ENCODE assay signal across 8 mouse cellular contexts in genomic region chr2:180025135-180025860, GRCm38 (mm10). TPM values are rescaled to one million over a fixed set of nuclear protein-coding genes. Genes with fewer than 3 reads are reported as not detected.
A peak's percentile ranks its signal among the peaks of the same experiment; 100 is the strongest.
DNase-seq lines count a peak whose midpoint lies in the region; ATAC-seq and TF ChIP-seq lines count a peak whose summit lies in the region.

No protein-coding gene starts in this region.

- DNase-seq in kidney, adult 8-10 months, result peak; percentile 38 to 41
- no peak for DNase-seq in kidney, adult 18-20 months
- DNase-seq in Patski (ENCODE audit: low read depth, low spot score), result no peak
- DNase-seq in embryonic facial prominence, embryonic 10.5 days (ENCODE audit: low spot score), result peak; percentile 54
- peak; percentile 23 for DNase-seq in heart, postnatal 25 days (ENCODE audit: low spot score)
- DNase-seq in midbrain, embryonic 14.5 days, result peak; percentile 61
- peak; percentile 69 for DNase-seq in thymus, adult 2 months

- peak overlapping the region; percentile 95 for H3K4me2 ChIP-seq in limb, embryonic 13.5 days (replicated peaks)
- H3K4me2 ChIP-seq in midbrain, embryonic 14.5 days (ENCODE audit: low read length), result peak overlapping the region; percentile 82

- in situ Hi-C loops in Patski (cut with MboI; ENCODE audit: low pct_unique_long_range_greater_than_20kb), result no loop called here

- peak overlapping the region; percentile 97 for H3K9ac ChIP-seq in limb, embryonic 13.5 days
- peak overlapping the region; percentile 88 for H3K9ac ChIP-seq in midbrain, embryonic 14.5 days (replicated peaks; ENCODE audit: low read length)

- no peak for TF ChIP-seq POLR2A in thymus, adult 2 months (IDR thresholded peaks at IDR 0.05; ENCODE audit: control insufficient read depth, extremely low read depth, insufficient read depth, low read length, poor library complexity)

- no peak for TF ChIP-seq CTCF in Patski (IDR thresholded peaks at IDR 0.05)
- TF ChIP-seq CTCF in thymus, adult 2 months (IDR thresholded peaks at IDR 0.05; ENCODE audit: borderline replicate concordance, control insufficient read depth, extremely low read depth, insufficient read depth, low read length, poor library complexity), result no peak

- peak overlapping the region; percentile 97 for H3K27ac ChIP-seq in embryonic facial prominence, embryonic 10.5 days (replicated peaks)
- peak overlapping the region; percentile 93 for H3K27ac ChIP-seq in limb, embryonic 13.5 days
- H3K27ac ChIP-seq in midbrain, embryonic 14.5 days (replicated peaks; ENCODE audit: low read depth, low read length), result peak overlapping the region; percentile 96
- H3K27ac ChIP-seq in thymus, adult 2 months (ENCODE audit: control insufficient read depth, insufficient read depth, low read length), result peak overlapping the region; percentile 48

- intact Hi-C loops in heart, postnatal 25 days (cut with DNase I), result no loop called here

- POLR2A ChIA-PET in Patski (lab: Charles Lee), result interaction anchor here (0.8 to 1.8 kb wide), 6 partner anchors 10 to 45 kb away, joined by 3 to 11 read pairs (median 4); partner anchors contain the start of genes Psma7 and Ss18l1

- H3K9me3 ChIP-seq in embryonic facial prominence, embryonic 10.5 days, result no peaks in the 10 kb centered on the region
- H3K9me3 ChIP-seq in limb, embryonic 13.5 days, result no peaks in the 10 kb centered on the region
- H3K9me3 ChIP-seq in midbrain, embryonic 14.5 days (ENCODE audit: control insufficient read depth, low read length), result no peaks in the 10 kb centered on the region

- under 1% methylated on average over 84 of the region's 84 CpGs for WGBS in embryonic facial prominence, embryonic 10.5 days
- WGBS in limb, embryonic 13.5 days, result under 1% methylated on average over 74 of the region's 84 CpGs
- under 1% methylated on average over 83 of the region's 84 CpGs for WGBS in midbrain, embryonic 14.5 days
- WGBS in thymus, adult 2 months, result under 1% methylated on average over 82 of the region's 84 CpGs

- H3K27me3 ChIP-seq in Patski, result peaks cover 9% of the 10 kb centered on the region
- peaks cover 31% of the 10 kb centered on the region for H3K27me3 ChIP-seq in embryonic facial prominence, embryonic 10.5 days (replicated peaks; ENCODE audit: low read depth, poor library complexity, severe bottlenecking)
- peaks cover 34% of the 10 kb centered on the region for H3K27me3 ChIP-seq in limb, embryonic 13.5 days
- H3K27me3 ChIP-seq in midbrain, embryonic 14.5 days (ENCODE audit: control insufficient read depth, insufficient read depth, low read length), result peaks cover 19% of the 10 kb centered on the region; the same call in 1 of the 2 replicates
- no peaks in the 10 kb centered on the region for H3K27me3 ChIP-seq in thymus, adult 2 months (ENCODE audit: control insufficient read depth, insufficient read depth, low read length)

- H3K36me3 ChIP-seq in embryonic facial prominence, embryonic 10.5 days (replicated peaks), result peaks cover 41% of the 10 kb centered on the region
- peaks cover 30% of the 10 kb centered on the region for H3K36me3 ChIP-seq in limb, embryonic 13.5 days
- peaks cover 33% of the 10 kb centered on the region for H3K36me3 ChIP-seq in midbrain, embryonic 14.5 days (ENCODE audit: control insufficient read depth, insufficient read depth, low read length)
- H3K36me3 ChIP-seq in thymus, adult 2 months (ENCODE audit: control insufficient read depth, insufficient read depth, low read length), result peaks cover 10% of the 10 kb centered on the region

- peak overlapping the region; percentile 100 for H3K4me3 ChIP-seq in embryonic facial prominence, embryonic 10.5 days
- H3K4me3 ChIP-seq in limb, embryonic 13.5 days, result peak overlapping the region; percentile 96
- peak overlapping the region; percentile 98 for H3K4me3 ChIP-seq in midbrain, embryonic 14.5 days (replicated peaks; ENCODE audit: low read depth, low read length)
- H3K4me3 ChIP-seq in thymus, adult 2 months (ENCODE audit: control insufficient read depth, insufficient read depth, low read length), result peak overlapping the region; percentile 89

- ATAC-seq in Patski, result peak; percentile 22
- no peak; the same call in 1 of the 2 replicates for ATAC-seq in limb, embryonic 13.5 days (ENCODE audit: low FRiP score, low read depth)
- peak; percentile 47 for ATAC-seq in midbrain, embryonic 14.5 days (ENCODE audit: low FRiP score, low TSS enrichment)

- peaks cover 46% of the 10 kb centered on the region for H3K4me1 ChIP-seq in embryonic facial prominence, embryonic 10.5 days
- H3K4me1 ChIP-seq in limb, embryonic 13.5 days, result peaks cover 46% of the 10 kb centered on the region
- H3K4me1 ChIP-seq in midbrain, embryonic 14.5 days (ENCODE audit: control insufficient read depth, insufficient read depth, low read length), result peaks cover 22% of the 10 kb centered on the region
- H3K4me1 ChIP-seq in thymus, adult 2 months (replicated peaks; ENCODE audit: control insufficient read depth, insufficient read depth, low read length), result peaks cover 26% of the 10 kb centered on the region

- CTCF ChIA-PET in Patski (lab: Charles Lee), result interaction anchor here (1.2 to 2.4 kb wide), 5 partner anchors 15 to 112 kb away, joined by 3 to 8 read pairs (median 3); no protein-coding TSS in a partner anchor

RNA-seq across cellular contexts. Expression of gene Lsm14b, which starts 0.5 kb away (rescaled TPM):
- polyA plus RNA-seq in Patski (2021), result 51.1 TPM
- 8.6 and 9.9 TPM in 2 replicates for polyA plus RNA-seq in embryonic facial prominence, embryonic 10.5 days (2016; fragmentation: Nextera tagmentation; extraction: Ambion mirVana)
- total RNA-seq in heart, postnatal 25 days (2021), result 10 to 100 TPM; 59.2 to 63.1 TPM
- polyA plus RNA-seq in limb, embryonic 13.5 days (2015; fragmentation: Nextera tagmentation; extraction: Ambion mirVana), result 11.2 and 11.7 TPM in 2 replicates
- 21.2 and 35.9 TPM in 2 replicates for polyA plus RNA-seq in midbrain, embryonic 14.5 days (2014; fragmentation: Nextera tagmentation; extraction: Ambion mirVana)
- 45.3 and 49.5 TPM in 2 replicates for polyA plus RNA-seq in thymus, adult 2 months (2012; rRNA removed)

RNA-seq across cellular contexts. Expression of gene Psma7, which starts 16.9 kb away (rescaled TPM):
- 316 TPM for polyA plus RNA-seq in Patski (2021)
- polyA plus RNA-seq in embryonic facial prominence, embryonic 10.5 days (2016; fragmentation: Nextera tagmentation; extraction: Ambion mirVana), result 909 and 921 TPM in 2 replicates
- total RNA-seq in heart, postnatal 25 days (2021), result 100 to 1,000 TPM; 155 to 163 TPM
- 612 and 628 TPM in 2 replicates for polyA plus RNA-seq in limb, embryonic 13.5 days (2015; fragmentation: Nextera tagmentation; extraction: Ambion mirVana)
- 579 and 610 TPM in 2 replicates for polyA plus RNA-seq in midbrain, embryonic 14.5 days (2014; fragmentation: Nextera tagmentation; extraction: Ambion mirVana)
- 205 and 250 TPM in 2 replicates for polyA plus RNA-seq in thymus, adult 2 months (2012; rRNA removed)

RNA-seq across cellular contexts. Expression of gene Ss18l1, which starts 17.0 kb away (rescaled TPM):
- 8.1 TPM for polyA plus RNA-seq in Patski (2021)
- 8.3 and 8.6 TPM in 2 replicates for polyA plus RNA-seq in embryonic facial prominence, embryonic 10.5 days (2016; fragmentation: Nextera tagmentation; extraction: Ambion mirVana)
- 1 to 10 TPM; 2.2 to 2.3 TPM for total RNA-seq in heart, postnatal 25 days (2021)
- polyA plus RNA-seq in limb, embryonic 13.5 days (2015; fragmentation: Nextera tagmentation; extraction: Ambion mirVana), result 6.0 and 6.5 TPM in 2 replicates
- polyA plus RNA-seq in midbrain, embryonic 14.5 days (2014; fragmentation: Nextera tagmentation; extraction: Ambion mirVana), result 61.4 and 62.7 TPM in 2 replicates
- polyA plus RNA-seq in thymus, adult 2 months (2012; rRNA removed), result 15.9 and 16.2 TPM in 2 replicates

RNA-seq across cellular contexts. Expression of gene Mtg2, which starts 45.1 kb away (rescaled TPM):
- polyA plus RNA-seq in Patski (2021), result 22.4 TPM
- 31.3 and 33.0 TPM in 2 replicates for polyA plus RNA-seq in embryonic facial prominence, embryonic 10.5 days (2016; fragmentation: Nextera tagmentation; extraction: Ambion mirVana)
- total RNA-seq in heart, postnatal 25 days (2021), result 10 to 100 TPM; 23.0 to 27.4 TPM
- polyA plus RNA-seq in limb, embryonic 13.5 days (2015; fragmentation: Nextera tagmentation; extraction: Ambion mirVana), result 29.5 and 29.9 TPM in 2 replicates
- polyA plus RNA-seq in midbrain, embryonic 14.5 days (2014; fragmentation: Nextera tagmentation; extraction: Ambion mirVana), result 32.2 and 35.4 TPM in 2 replicates
- 25.1 and 31.3 TPM in 2 replicates for polyA plus RNA-seq in thymus, adult 2 months (2012; rRNA removed)

RNA-seq across cellular contexts. Expression of gene Taf4, which starts 48.9 kb away (rescaled TPM):
- 23.5 TPM for polyA plus RNA-seq in Patski (2021)
- polyA plus RNA-seq in embryonic facial prominence, embryonic 10.5 days (2016; fragmentation: Nextera tagmentation; extraction: Ambion mirVana), result 3.2 and 3.7 TPM in 2 replicates
- 10 to 100 TPM; 18.7 to 19.5 TPM for total RNA-seq in heart, postnatal 25 days (2021)
- polyA plus RNA-seq in limb, embryonic 13.5 days (2015; fragmentation: Nextera tagmentation; extraction: Ambion mirVana), result 2.7 and 3.3 TPM in 2 replicates
- polyA plus RNA-seq in midbrain, embryonic 14.5 days (2014; fragmentation: Nextera tagmentation; extraction: Ambion mirVana), result 5.4 and 5.9 TPM in 2 replicates
- polyA plus RNA-seq in thymus, adult 2 months (2012; rRNA removed), result 26.3 and 31.8 TPM in 2 replicates

Comparison
In these comparisons a context has a peak if more than half of its experiments do, and no peak if none do; other contexts are left out.
1. DNase-seq: peak in kidney, adult 8-10 months (2 of 2), embryonic facial prominence, embryonic 10.5 days (single experiment), heart, postnatal 25 days (single experiment), midbrain, embryonic 14.5 days (single experiment) and thymus, adult 2 months (single experiment); none in kidney, adult 18-20 months (single experiment) and Patski (single experiment).
2. Peak in every context shown above with its lines, with median percentiles within 50 percentile points of each other: H3K27ac ChIP-seq and H3K4me3 ChIP-seq.